Mouse (Mus musculus): Measurements from ENCODE around the gene Yif1b. TPM values are rescaled to one million over a fixed set of nuclear protein-coding genes. Genes with fewer than 3 reads are reported as not detected.
"Not testable (repeated sequence)": the region's sequence is repeated elsewhere in the genome, so short reads cannot be mapped to it uniquely, and the experiment has no call there.

Yif1b gene
- polyA plus RNA-seq (2014; fragmentation: Nextera tagmentation; extraction: Ambion mirVana), result 93.4 and 100.0 TPM in 2 replicates

DNA sequence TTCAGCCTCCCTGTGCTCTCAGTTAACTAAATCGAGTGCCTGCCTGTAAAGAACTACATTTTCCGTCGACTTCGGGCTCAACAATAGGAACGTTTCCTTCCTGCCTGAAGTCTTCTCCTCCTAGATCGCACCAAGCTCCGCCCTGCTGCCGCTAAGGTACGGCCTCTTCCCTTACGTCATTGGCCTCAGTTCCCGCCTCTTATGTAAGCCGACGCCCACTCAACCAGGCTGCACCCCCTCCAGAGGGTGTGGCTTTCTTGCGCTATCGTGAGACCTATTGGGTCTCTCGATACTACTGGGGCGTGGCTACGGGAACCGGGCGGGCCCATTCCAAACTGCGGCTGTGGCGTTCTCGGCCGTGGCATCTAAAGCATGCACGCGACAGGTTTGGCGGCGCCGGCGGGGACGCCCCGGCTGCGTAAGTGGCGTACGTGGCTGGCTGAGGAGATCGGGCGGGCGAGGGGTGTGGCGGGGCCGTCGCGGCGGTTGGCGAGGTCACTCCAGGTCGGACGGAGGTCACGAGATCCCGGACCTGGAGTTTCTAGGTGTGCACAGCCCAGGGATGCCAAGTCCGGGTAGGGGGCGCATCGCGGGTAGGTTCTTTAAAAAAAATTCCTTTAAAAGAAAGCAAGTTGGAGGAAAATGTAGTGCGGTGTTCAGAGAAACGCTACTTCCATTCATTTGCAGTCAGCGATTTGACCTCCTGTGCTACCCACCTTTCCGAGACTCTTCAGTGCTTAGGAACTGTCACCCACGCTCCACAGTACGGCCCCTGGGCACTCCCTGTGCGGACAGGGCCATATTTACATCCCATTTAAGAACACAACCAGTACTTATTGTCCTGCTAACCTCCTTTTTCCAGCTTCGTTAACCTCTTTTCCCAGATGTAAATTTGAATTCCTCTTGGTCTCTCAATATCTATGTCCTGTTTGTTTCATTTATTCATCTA lies at the start of gene Yif1b:
Gene Yif1b (plus strand): TSS at position 311 of the 949 bp plus-strand sequence.
- Histone ChIP-seq H3K27me3 (ENCODE audit: control insufficient read depth, insufficient read depth, low read length) (no peaks in the 10 kb centered on the region), H3K4me3 (ENCODE audit: low read depth, low read length) (peak within 1 kb of the TSS; percentile 70), H3K27ac (ENCODE audit: low read length) (peak within 1 kb of the TSS; percentile 89), H3K9ac (replicated peaks; ENCODE audit: low read depth, low read length) (peak within 1 kb of the TSS; percentile 42), H3K36me3 (ENCODE audit: control insufficient read depth, insufficient read depth, low read length) (no peaks in the 10 kb centered on the region), H3K9me3 (ENCODE audit: control insufficient read depth, low read depth, low read length) (no peaks in the 10 kb centered on the region), H3K4me1 (ENCODE audit: control insufficient read depth, insufficient read depth, low read length) (0 out of 2 replicates have a peak, but pooled peaks cover 8% of the 10 kb centered on the region), H3K4me2 (replicated peaks; ENCODE audit: low read depth, low read length) (peak within 1 kb of the TSS; percentile 85)
- under 1% methylated on average over 60 of the region's 60 CpGs for WGBS
- ATAC-seq (ENCODE audit: insufficient number of reproducible peaks, insufficient read depth, low FRiP score, low read depth), result peak; percentile 95

DNA sequence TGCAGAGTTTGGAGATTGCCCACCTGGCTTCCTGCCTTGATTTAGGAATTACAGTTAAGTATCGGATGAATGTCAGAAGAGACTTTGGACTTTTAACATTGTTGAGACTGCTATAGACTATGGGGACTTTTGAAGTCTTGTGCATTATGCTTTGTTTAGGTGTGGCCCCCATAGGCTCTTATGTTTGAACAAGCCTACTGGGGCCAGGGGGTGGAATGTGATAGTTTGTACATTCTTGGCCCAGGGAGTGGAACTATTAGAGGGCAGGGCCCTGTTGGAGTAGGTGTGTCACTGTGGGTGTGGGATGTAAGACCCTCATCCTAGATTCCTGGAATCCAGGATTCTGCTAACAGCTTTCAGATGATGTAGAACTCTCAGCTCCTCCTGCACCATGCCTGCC lies 43.9 kb upstream of the Yif1b start:
- H3K36me3 ChIP-seq (ENCODE audit: control insufficient read depth, insufficient read depth, low read length); H3K27me3 ChIP-seq (ENCODE audit: control insufficient read depth, insufficient read depth, low read length); H3K4me1 ChIP-seq (ENCODE audit: control insufficient read depth, insufficient read depth, low read length); H3K27ac ChIP-seq (ENCODE audit: low read length); H3K4me2 ChIP-seq (replicated peaks; ENCODE audit: low read depth, low read length); H3K9ac ChIP-seq (replicated peaks; ENCODE audit: low read depth, low read length); H3K4me3 ChIP-seq (ENCODE audit: low read depth, low read length); H3K9me3 ChIP-seq (ENCODE audit: control insufficient read depth, low read depth, low read length): not testable (repeated sequence)
- WGBS, result 78% methylated on average over 1 of the region's 1 CpGs
- 0 out of 2 replicates have a peak, but pooled peaks have one; percentile 53 for ATAC-seq (ENCODE audit: insufficient number of reproducible peaks, insufficient read depth, low FRiP score, low read depth)

DNA sequence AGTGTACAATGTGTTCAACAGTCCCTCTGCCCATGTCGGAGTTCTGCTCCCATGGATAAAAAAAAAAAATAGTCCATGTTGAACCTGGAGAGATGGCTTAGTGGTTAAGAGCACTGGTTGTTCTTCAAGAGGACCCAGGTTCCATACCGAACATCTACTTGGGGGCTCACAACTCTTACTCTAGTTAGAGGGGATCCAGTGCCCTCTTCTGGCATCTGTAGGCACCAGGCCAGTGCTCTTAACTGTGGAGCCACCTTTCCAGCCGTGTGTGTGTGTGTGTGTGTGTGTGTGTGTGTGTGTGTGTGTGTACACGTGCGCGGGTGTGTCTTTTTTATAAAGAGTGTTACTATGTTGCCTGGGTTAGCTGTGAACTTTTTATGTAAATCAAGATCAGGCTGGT lies 35.6 kb upstream of the Yif1b start:
- Histone ChIP-seq H3K4me1 (ENCODE audit: control insufficient read depth, insufficient read depth, low read length) (no peaks in the 10 kb centered on the region), H3K36me3 (ENCODE audit: control insufficient read depth, insufficient read depth, low read length) (no peaks in the 10 kb centered on the region), H3K4me2 (replicated peaks; ENCODE audit: low read depth, low read length) (no peak overlapping the region), H3K4me3 (ENCODE audit: low read depth, low read length) (no peak overlapping the region), H3K27ac (ENCODE audit: low read length) (no peak overlapping the region), H3K9ac (replicated peaks; ENCODE audit: low read depth, low read length) (no peak overlapping the region), H3K9me3 (ENCODE audit: control insufficient read depth, low read depth, low read length) (no peaks in the 10 kb centered on the region), H3K27me3 (ENCODE audit: control insufficient read depth, insufficient read depth, low read length) (no peaks in the 10 kb centered on the region)
- no peak for ATAC-seq (ENCODE audit: insufficient number of reproducible peaks, insufficient read depth, low FRiP score, low read depth)
- WGBS, result 77% methylated on average over 6 of the region's 6 CpGs

DNA sequence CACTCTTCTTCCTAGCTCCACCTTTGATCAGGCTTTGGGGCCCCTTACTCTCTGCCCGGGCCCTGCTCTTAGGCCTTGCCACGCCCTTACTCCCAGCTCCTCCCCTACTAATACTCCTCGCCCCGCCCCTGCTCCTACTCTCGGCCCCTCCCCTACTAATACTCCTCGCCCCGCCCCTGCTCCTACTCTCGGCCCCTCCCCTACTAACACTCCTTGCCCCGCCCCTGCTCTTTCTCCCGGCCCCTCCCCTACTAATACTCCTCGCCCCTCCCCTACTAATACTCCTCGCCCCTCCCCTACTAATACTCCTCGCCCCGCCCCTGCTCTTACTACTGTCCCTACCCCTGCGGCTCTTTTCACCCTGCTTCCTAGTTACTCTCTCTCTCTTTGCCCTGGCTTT lies 27.1 kb upstream of the Yif1b start:
- H3K9ac ChIP-seq (replicated peaks; ENCODE audit: low read depth, low read length); ATAC-seq (ENCODE audit: insufficient number of reproducible peaks, insufficient read depth, low FRiP score, low read depth); H3K9me3 ChIP-seq (ENCODE audit: control insufficient read depth, low read depth, low read length); H3K4me1 ChIP-seq (ENCODE audit: control insufficient read depth, insufficient read depth, low read length); H3K36me3 ChIP-seq (ENCODE audit: control insufficient read depth, insufficient read depth, low read length); H3K27me3 ChIP-seq (ENCODE audit: control insufficient read depth, insufficient read depth, low read length): not testable (repeated sequence)
- WGBS, result 27% methylated on average over 15 of the region's 15 CpGs
- Histone ChIP-seq H3K27ac (ENCODE audit: low read length) (peak overlapping the region; percentile 63; the same call in 1 of the 2 replicates), H3K4me3 (ENCODE audit: low read depth, low read length) (peak overlapping the region; percentile 35; the same call in 1 of the 2 replicates), H3K4me2 (replicated peaks; ENCODE audit: low read depth, low read length) (peak overlapping the region; percentile 55; the same call in 1 of the 2 replicates)

DNA sequence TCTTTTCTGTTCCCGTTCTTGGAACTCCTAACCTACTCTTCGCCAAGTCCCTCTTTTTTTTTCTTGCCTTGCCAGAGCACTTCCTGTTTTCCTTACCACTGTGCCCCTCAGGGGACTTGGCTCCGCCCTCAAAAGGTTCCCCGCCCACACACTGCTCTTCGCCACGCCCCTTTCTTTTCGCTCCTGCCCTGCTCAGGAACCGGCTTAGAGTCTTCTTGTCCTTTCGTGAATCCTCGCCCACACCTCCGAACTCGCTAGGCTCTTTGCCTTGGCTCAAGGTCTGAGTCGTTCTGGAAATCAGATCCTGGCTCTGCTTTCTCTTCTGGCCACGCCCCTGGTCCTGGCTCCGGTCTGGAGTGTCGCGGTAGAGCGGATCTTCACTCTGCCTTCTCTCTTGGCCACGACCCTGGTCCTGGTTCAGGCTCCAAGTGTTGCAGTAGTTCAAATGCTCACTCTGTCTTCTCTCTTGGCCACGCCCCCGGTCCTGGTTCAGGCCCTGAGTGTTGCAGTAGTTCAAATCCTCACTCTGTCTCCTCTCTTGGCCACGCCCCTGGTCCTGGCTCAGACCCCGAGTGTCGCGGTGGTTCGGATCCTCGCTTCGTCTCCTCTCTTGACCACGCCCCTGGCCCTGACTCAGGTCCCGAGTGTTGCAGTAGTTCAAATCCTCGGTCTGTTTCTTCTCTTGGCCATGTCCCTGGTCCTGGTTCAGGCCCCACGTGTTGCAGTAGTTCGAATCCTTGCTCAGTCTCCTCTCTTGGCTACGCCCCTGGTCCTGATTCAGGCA lies 26.5 kb upstream of the Yif1b start:
- Histone ChIP-seq H3K36me3 (ENCODE audit: control insufficient read depth, insufficient read depth, low read length) (no peaks in the 10 kb centered on the region), H3K4me1 (ENCODE audit: control insufficient read depth, insufficient read depth, low read length) (0 out of 2 replicates have a peak, but pooled peaks cover 5% of the 10 kb centered on the region), H3K9ac (replicated peaks; ENCODE audit: low read depth, low read length) (0 out of 2 replicates have a peak overlapping the region, but pooled peaks have one; percentile 14), H3K9me3 (ENCODE audit: control insufficient read depth, low read depth, low read length) (no peaks in the 10 kb centered on the region; the same call in 1 of the 2 replicates), H3K27me3 (ENCODE audit: control insufficient read depth, insufficient read depth, low read length) (no peaks in the 10 kb centered on the region), H3K4me2 (replicated peaks; ENCODE audit: low read depth, low read length) (peak overlapping the region; percentile 55), H3K4me3 (ENCODE audit: low read depth, low read length) (peak overlapping the region; percentile 35), H3K27ac (ENCODE audit: low read length) (peak overlapping the region; percentile 63)
- WGBS, result 4% methylated on average over 34 of the region's 34 CpGs
- ATAC-seq (ENCODE audit: insufficient number of reproducible peaks, insufficient read depth, low FRiP score, low read depth), result peak; percentile 82

DNA sequence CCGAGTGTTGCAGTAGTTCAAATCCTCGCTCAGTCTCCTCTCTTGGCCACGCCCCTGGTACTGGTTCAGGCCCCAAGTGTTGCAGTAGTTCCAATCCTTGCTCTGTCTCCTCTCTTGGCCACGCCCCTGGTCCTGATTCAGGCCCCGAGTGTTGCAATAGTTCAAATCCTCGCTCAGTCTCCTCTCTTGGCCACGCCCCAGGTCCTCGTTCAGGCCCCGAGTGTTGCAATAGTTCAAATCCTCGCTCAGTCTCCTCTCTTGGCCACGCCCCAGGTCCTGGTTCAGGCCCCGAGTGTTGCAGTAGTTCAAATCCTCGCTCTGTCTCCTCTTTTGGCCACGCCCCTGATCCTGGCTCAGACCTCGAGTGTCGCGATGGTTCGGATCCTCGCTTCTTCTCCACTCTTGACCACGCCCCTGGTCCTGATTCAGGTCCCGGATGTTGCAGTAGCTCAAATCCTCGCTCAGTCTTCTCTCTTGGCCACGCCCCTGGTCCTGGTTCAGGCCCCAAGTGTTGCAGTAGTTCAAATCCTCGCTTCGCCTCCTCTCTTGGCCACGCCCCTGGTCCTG lies 25.8 kb upstream of the Yif1b start:
- H3K27me3 ChIP-seq (ENCODE audit: control insufficient read depth, insufficient read depth, low read length), result no peaks in the 10 kb centered on the region
- H3K4me2 ChIP-seq (replicated peaks; ENCODE audit: low read depth, low read length), result peak overlapping the region; percentile 55
- H3K27ac ChIP-seq (ENCODE audit: low read length), result no peak overlapping the region
- H3K4me1 ChIP-seq (ENCODE audit: control insufficient read depth, insufficient read depth, low read length), result 0 out of 2 replicates have a peak, but pooled peaks cover 5% of the 10 kb centered on the region
- H3K9me3 ChIP-seq (ENCODE audit: control insufficient read depth, low read depth, low read length), result peaks cover 4% of the 10 kb centered on the region; the same call in 1 of the 2 replicates
- no peak overlapping the region for H3K9ac ChIP-seq (replicated peaks; ENCODE audit: low read depth, low read length)
- peak overlapping the region; percentile 35 for H3K4me3 ChIP-seq (ENCODE audit: low read depth, low read length)
- ATAC-seq (ENCODE audit: insufficient number of reproducible peaks, insufficient read depth, low FRiP score, low read depth), result no peak
- no peaks in the 10 kb centered on the region for H3K36me3 ChIP-seq (ENCODE audit: control insufficient read depth, insufficient read depth, low read length)
- WGBS, result 17% methylated on average over 26 of the region's 26 CpGs

DNA sequence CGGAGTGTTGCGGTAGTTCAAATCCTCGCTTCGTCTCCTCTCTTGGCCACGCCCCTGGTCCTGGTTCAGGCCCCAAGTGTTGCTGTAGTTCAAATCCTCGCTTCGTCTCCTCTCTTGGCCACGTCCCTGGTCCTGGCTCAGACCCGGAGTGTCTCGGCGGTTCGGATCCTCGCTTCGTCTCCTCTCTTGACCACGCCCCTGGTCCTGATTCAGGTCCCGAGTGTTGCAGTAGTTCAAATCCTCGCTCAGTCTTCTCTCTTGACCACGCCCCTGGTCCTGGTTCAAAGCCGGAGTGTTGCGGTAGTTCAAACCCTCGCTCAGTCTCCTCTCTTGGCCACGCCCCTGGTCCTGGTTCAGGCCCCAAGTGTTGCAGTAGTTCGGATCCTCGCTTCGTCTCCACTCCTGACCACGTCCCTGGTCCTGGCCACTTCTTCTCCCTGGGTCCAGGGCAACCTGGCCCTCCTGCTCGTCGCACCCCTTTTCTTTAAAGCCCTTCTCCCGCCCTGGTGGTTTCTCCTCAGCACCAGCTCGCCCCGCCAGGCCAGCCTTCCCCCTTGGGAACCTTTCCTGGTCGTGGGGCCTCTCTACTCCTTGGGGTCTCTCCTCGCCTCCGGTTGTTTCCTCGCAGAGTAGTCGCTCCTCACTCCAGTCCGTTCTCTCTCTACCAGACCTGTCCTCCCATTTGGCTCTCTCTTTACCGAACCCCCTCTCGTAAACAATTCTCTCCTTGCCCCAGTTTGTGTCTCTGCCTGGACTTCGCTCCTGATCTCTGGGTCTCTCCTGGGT lies 25.2 kb upstream of the Yif1b start:
- H3K9ac ChIP-seq (replicated peaks; ENCODE audit: low read depth, low read length); H3K4me3 ChIP-seq (ENCODE audit: low read depth, low read length); H3K36me3 ChIP-seq (ENCODE audit: control insufficient read depth, insufficient read depth, low read length); ATAC-seq (ENCODE audit: insufficient number of reproducible peaks, insufficient read depth, low FRiP score, low read depth); H3K27me3 ChIP-seq (ENCODE audit: control insufficient read depth, insufficient read depth, low read length); H3K9me3 ChIP-seq (ENCODE audit: control insufficient read depth, low read depth, low read length); H3K27ac ChIP-seq (ENCODE audit: low read length); H3K4me1 ChIP-seq (ENCODE audit: control insufficient read depth, insufficient read depth, low read length): not testable (repeated sequence)
- peak overlapping the region; percentile 1; the same call in 1 of the 2 replicates for H3K4me2 ChIP-seq (replicated peaks; ENCODE audit: low read depth, low read length)
- 16% methylated on average over 40 of the region's 40 CpGs for WGBS
